Mouse (Mus musculus): ENCODE measurements at regions not wholly inside any gene's neighbourhood (a gene's known extent, or its start where the extent isn't known, plus 50 kb on each side); places are given as distances from the start of the nearest gene placed in this dataset.

GRCm38 (mm10) chr8:88972993-88973690, 70.8 kb downstream of the Sall1 start:
- no peak for TF ChIP-seq CTCF (IDR thresholded peaks at IDR 0.05)
- CTCF ChIA-PET = no interaction called here
- in situ Hi-C loops (cut with MboI; ENCODE audit: low pct_unique_long_range_greater_than_20kb) = no loop called here
- POLR2A ChIA-PET = no interaction called here
- no peak for ATAC-seq
- peaks cover 7% of the 10 kb centered on the region for H3K27me3 ChIP-seq
- DNase-seq (ENCODE audit: low read depth, low spot score) = no peak

DNA sequence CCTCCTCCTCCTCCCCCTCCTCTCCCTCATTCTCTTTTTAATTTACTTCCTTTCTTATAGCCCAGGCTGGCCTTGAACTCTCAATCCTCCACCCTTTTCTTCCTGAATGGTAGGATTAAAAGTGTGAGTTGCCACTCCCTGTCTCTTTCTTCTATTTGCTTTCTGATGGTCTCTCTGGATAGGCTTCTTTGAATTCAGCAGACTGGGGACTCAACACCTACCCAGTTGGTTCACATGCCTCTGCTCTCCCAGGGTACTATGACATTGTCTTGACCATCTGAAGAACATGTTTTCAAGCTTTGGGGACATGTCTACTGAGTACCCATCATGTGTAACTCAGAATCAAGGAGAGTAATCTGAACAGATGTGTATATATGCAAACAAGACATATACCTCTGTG, 85.1 kb downstream of the Sall1 start:
- DNase-seq (ENCODE audit: low read depth, low spot score) (no peak), ATAC-seq (no peak)
- ChIA-PET CTCF (no interaction called here), POLR2A (no interaction called here)
- no peak for TF ChIP-seq CTCF (IDR thresholded peaks at IDR 0.05)
- H3K27me3 ChIP-seq = peaks cover 6% of the 10 kb centered on the region
- in situ Hi-C loops (cut with MboI; ENCODE audit: low pct_unique_long_range_greater_than_20kb) = no loop called here

DNA sequence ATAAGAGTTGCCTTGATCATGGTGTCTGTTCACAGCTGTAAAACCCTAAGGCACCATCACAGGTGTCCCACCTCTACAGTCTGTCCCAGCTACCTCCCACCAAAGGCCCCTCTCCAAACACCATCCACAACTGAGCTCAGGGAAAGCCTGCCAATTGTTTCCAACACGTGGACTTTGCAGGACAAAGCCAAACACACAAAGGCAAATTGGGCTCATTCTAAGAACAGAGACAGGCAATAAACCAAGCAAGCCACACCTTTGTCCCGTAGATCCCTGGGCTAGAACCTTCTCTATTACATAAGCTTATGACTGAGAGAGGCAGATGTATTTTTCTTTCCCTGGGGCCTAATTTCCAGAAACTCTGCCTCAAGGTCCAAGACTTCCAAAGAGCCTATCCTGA, 90.8 kb downstream of the Sall1 start:
- ChIA-PET POLR2A (no interaction called here), CTCF (no interaction called here)
- ATAC-seq = no peak
- DNase-seq (ENCODE audit: low read depth, low spot score) = no peak
- no peak for TF ChIP-seq CTCF (IDR thresholded peaks at IDR 0.05)
- H3K27me3 ChIP-seq = no peaks in the 10 kb centered on the region
- in situ Hi-C loops (cut with MboI; ENCODE audit: low pct_unique_long_range_greater_than_20kb) = no loop called here

DNA sequence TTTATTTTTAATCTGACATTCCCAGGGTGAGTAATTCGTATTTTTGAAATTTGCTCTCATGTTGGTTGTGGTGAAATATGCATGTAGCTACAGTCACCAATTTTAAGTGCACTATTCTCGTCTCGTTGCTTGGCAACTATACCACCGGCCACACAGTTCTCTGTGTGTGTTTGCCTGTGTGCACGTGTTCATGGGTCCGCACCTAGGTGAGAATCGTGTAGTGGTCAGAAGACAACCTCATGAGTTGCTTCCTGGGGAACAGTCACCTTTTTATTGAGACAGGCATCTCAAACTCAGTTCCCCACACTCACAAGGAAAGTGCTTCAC, 92.2 kb downstream of the Sall1 start:
- ATAC-seq = no peak
- ChIA-PET POLR2A (interaction anchor here (0.8 kb wide), 1 partner anchor 509 kb away, joined by 3 read pairs; no protein-coding TSS in a partner anchor), CTCF (no interaction called here)
- H3K27me3 ChIP-seq = no peaks in the 10 kb centered on the region
- DNase-seq (ENCODE audit: low read depth, low spot score) = no peak
- in situ Hi-C loops (cut with MboI; ENCODE audit: low pct_unique_long_range_greater_than_20kb) = no loop called here
- no peak for TF ChIP-seq CTCF (IDR thresholded peaks at IDR 0.05)

DNA sequence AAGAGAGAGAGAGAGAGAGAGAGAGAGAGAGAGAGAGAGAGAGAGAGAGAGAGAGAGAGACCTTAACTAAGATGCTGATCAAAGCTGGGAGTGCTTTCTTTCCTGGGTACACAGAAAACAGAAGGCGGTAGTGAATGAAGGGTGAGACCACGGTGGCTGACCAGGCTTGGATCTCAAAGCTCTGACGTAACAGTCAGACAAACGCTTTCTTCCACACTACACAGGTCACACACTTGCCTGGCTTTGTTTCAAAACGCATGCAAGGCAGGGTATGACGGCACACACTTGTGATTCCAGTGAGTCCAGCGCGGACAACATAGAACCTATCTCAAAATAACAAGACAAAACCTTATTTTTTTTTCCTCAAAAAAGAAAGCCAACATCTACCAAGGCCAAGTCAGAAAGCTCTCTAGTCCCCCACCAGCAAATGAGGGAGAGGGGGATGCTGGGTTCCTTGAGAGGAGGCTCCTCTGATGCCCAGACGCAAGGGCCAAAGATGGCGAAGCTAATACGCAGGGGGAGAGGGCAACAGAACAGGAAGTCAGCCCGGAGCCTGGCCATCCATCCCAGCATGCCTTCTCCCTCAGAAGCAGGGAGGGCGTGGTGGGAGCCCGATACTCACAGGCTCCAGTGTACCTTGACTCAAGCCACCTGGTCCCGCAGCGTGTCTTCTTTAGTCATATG, 92.7 kb downstream of the Sall1 start:
- TF ChIP-seq CTCF (IDR thresholded peaks at IDR 0.05) = no peak
- ChIA-PET POLR2A (interaction anchor here (0.8 kb wide), 1 partner anchor 510 kb away, joined by 3 read pairs; no protein-coding TSS in a partner anchor), CTCF (no interaction called here)
- no peak for DNase-seq (ENCODE audit: low read depth, low spot score)
- in situ Hi-C loops (cut with MboI; ENCODE audit: low pct_unique_long_range_greater_than_20kb) = no loop called here
- H3K27me3 ChIP-seq = no peaks in the 10 kb centered on the region
- ATAC-seq = no peak

- ChIA-PET CTCF (interaction anchor here (0.9 kb wide), 1 partner anchor 274 kb away, joined by 3 read pairs; no protein-coding TSS in a partner anchor), POLR2A (no interaction called here)
- in situ Hi-C loops (cut with MboI; ENCODE audit: low pct_unique_long_range_greater_than_20kb) = loop anchor here (10.0 kb wide), 2 partner anchors 625 to 835 kb away; no protein-coding TSS in a partner anchor
- TF ChIP-seq CTCF (IDR thresholded peaks at IDR 0.05) = no peak
- H3K27me3 ChIP-seq = no peaks in the 10 kb centered on the region
- ATAC-seq (no peak), DNase-seq (ENCODE audit: low read depth, low spot score) (no peak)
These were observed 94.0 kb downstream of the Sall1 start for GRCm38 (mm10) chr8:88949975-88950374.

DNA sequence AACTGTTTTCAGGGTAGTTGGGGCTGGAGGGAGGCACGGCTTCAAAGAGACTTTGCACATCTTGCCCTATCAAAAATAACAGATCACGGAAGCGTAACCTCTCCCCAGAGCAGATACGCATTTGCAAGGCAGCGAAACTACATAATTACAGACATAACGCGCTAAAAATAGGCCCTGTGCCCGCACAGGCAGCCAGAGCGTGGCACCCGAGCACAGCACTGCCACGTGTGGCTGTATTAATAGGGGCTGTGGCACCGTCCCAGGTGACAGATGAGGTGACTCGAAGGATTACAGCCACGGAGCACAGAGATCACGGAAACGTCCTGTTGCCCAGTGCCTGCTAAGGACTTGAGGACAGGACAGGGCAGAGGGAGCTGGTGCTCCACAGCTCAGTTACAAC, 95.0 kb downstream of the Sall1 start:
- H3K27me3 ChIP-seq = no peaks in the 10 kb centered on the region
- in situ Hi-C loops (cut with MboI; ENCODE audit: low pct_unique_long_range_greater_than_20kb) = loop anchor here (10.0 kb wide), 2 partner anchors 626 to 836 kb away; no protein-coding TSS in a partner anchor
- no peak for DNase-seq (ENCODE audit: low read depth, low spot score)
- ATAC-seq = no peak
- CTCF ChIA-PET = no interaction called here
- POLR2A ChIA-PET = no interaction called here
- no peak for TF ChIP-seq CTCF (IDR thresholded peaks at IDR 0.05)

DNA sequence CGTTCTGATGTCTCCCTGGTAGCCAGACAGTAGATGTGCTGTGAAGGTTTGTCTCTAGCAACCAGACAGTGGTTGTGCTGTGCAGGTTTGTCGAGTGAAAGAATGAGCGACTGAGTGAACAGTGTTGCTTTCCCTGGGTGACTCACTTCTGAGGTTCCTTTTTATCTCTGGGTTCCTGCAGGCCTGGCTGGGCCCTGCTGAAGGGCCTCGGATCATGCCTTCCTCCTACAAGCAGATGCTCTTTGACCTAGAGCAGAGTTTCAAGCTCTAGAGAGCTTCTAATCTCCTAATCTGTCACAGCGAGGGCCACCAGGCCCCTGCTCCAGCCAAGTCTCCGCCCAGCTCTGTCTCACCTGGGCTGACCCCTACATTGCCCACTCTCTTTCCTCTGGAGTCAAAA, 95.6 kb downstream of the Sall1 start:
- ChIA-PET CTCF (no interaction called here), POLR2A (no interaction called here)
- ATAC-seq (no peak), DNase-seq (ENCODE audit: low read depth, low spot score) (no peak)
- no peak for TF ChIP-seq CTCF (IDR thresholded peaks at IDR 0.05)
- in situ Hi-C loops (cut with MboI; ENCODE audit: low pct_unique_long_range_greater_than_20kb) = loop anchor here (10.0 kb wide), 2 partner anchors 626 to 836 kb away; no protein-coding TSS in a partner anchor
- no peaks in the 10 kb centered on the region for H3K27me3 ChIP-seq

DNA sequence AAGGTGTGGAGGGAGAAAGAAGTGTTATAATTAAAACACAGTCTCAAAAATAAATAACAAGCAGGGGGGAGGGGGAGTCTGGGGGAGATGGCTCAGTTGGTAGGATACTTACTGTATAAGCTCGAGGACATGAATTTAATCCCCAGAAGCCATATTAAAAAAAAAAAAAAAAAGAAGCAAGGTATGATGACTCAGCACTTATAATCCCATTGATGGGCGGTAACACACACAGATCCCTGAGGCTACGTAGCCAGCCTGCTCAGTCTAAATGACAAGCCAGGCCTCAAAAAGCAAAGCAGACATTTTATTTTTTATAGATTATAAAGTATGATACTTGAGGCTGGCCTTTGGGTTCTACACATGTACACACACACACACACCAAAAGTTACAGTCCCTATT, 96.6 kb downstream of the Sall1 start:
- no peaks in the 10 kb centered on the region for H3K27me3 ChIP-seq
- ATAC-seq (no peak), DNase-seq (ENCODE audit: low read depth, low spot score) (no peak)
- ChIA-PET POLR2A (no interaction called here), CTCF (interaction anchor here (1.0 kb wide), 1 partner anchor 619 kb away, joined by 3 read pairs; no protein-coding TSS in a partner anchor)
- in situ Hi-C loops (cut with MboI; ENCODE audit: low pct_unique_long_range_greater_than_20kb) = loop anchor here (10.0 kb wide), 2 partner anchors 627 to 837 kb away; no protein-coding TSS in a partner anchor
- TF ChIP-seq CTCF (IDR thresholded peaks at IDR 0.05) = no peak

GRCm38 (mm10) chr8:88945656-88946055, 98.3 kb downstream of the Sall1 start:
- DNase-seq (ENCODE audit: low read depth, low spot score) (no peak), ATAC-seq (no peak)
- TF ChIP-seq CTCF (IDR thresholded peaks at IDR 0.05) = no peak
- POLR2A ChIA-PET = no interaction called here
- H3K27me3 ChIP-seq = no peaks in the 10 kb centered on the region
- CTCF ChIA-PET = no interaction called here
- in situ Hi-C loops (cut with MboI; ENCODE audit: low pct_unique_long_range_greater_than_20kb) = loop anchor here (10.0 kb wide), 2 partner anchors 629 to 839 kb away; no protein-coding TSS in a partner anchor

DNA sequence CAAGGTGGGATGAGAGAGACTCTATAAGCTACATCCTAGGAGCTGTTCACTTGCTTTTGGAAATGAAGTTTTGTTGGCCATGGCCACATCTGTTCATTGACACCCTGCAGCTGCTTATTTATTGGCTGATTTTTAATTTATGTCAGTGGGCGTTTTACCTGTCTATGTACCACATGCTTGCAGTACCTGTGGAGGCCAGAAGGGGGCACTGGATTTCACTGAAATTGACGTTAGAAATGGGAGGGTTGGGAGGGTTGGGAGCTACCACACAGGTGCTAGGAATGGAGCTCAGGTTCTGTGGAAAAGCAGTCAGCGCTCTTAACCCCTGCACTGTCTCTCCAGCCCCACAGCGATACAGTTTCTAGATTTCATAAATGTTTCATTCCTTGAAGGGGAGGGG, 99.9 kb downstream of the Sall1 start:
- peaks cover 10% of the 10 kb centered on the region for H3K27me3 ChIP-seq
- POLR2A ChIA-PET = no interaction called here
- no peak for TF ChIP-seq CTCF (IDR thresholded peaks at IDR 0.05)
- no peak for DNase-seq (ENCODE audit: low read depth, low spot score)
- no peak for ATAC-seq
- in situ Hi-C loops (cut with MboI; ENCODE audit: low pct_unique_long_range_greater_than_20kb) = loop anchor here (10.0 kb wide), 2 partner anchors 631 to 841 kb away; no protein-coding TSS in a partner anchor
- CTCF ChIA-PET = interaction anchor here (0.6 to 1.6 kb wide), 6 partner anchors 13 to 671 kb away, joined by 3 to 4 read pairs (median 4); no protein-coding TSS in a partner anchor
